Mouse (Mus musculus) mouse embryonic stem cell (cell line): ENCODE results near the gene Dqx1.

Experiments used
- in situ Hi-C, 2 experiments: fragments of 300-500 bp; cut with MboI; formaldehyde crosslinking; loops; 1 replicate in 1 of 2; 3 replicates in 1 of 2; pipeline ENCODE4 v1.14.3; 2019 to 2020; ENCODE audit warnings: low sequenced_read_pairs in 2 of 2, low pct_unique_long_range_greater_than_20kb in 1 of 2, mixed read lengths in 1 of 2; ENCODE audit not compliant: unreplicated experiment in 1 of 2

The Dqx1 gene

DNA sequence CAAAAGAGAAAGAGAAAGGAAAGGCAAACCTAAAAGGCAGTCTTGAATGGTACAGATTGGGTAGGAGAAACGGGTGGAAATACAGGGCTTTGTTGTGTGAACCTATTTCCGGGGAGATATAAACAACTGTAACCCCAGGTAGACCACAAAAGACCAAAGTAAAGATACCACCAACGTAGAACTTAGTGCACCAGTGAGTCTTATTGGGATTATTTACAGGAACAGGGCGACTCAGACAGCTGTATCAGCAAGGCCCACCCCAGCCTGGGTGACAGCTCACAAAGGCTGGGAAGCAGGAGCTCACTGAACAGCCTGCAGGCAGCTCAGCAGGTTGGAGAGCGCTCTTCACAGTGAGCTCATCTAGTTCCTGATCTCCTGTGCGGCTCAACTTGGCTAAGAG, 38.3 kb downstream of the Dqx1 start:
- in situ Hi-C loops: no loop called here

GRCm38 (mm10) chr6:83098411-83098810, 40.8 kb downstream of the Dqx1 start:
- in situ Hi-C loops: no loop called here

- in situ Hi-C loops: loop anchor here in 1 of 2 experiments (5.0 kb wide), 1 partner anchor 94 kb away; no protein-coding TSS in a partner anchor
These were observed 43.7 kb downstream of the Dqx1 start, which contains the start of the genes Ccdc142 and Gm42688 for GRCm38 (mm10) chr6:83101316-83101687. TSS of gene Ccdc142 (plus strand) at chr6:83101601. TSS of gene Gm42688 (plus strand) at chr6:83101617.

DNA sequence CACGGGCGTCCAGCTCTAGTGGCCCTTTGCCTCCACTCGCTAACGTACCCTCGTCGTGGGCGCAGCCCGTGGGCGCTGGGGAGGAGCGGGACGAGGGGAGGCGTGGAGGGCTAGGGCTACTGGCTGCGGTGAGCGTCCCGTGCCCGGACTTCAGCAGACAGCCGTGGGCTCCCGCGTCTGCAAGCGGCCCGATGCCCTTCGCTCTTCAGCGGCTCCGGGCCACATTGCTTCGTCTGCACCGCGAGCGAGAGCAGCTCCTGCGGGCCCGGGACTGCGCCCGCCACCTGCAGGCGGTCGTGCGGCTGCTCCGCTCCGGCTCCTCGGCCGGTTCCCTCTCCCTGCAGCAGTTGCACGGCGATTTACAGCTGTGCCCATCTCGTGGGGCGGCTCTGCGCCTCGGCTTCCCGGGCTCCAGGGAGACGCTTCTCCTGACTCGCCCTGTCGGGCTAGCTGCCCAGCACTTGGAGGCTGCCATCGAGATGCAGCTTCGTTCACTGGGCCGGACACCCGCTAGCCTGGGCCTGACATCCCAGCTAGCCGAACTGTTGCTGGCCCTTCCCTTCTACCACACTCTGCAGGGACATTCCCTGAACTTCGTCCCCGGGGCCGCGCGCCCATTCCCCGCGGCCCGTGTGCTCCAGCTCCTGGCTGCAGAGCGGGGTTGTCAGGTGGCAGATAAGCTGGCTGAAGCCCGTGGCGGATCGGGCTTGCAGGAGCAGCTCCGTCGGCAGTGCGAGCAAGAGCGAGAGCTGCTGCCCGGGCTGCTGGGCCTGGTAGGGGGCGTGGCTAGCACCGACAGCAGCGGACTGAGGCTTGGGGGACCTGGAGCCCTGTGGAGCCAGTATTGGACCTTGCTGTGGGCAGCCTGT, 44.3 kb downstream of the Dqx1 start:
- in situ Hi-C loops: loop anchor here in 1 of 2 experiments (5.0 kb wide), 1 partner anchor 95 kb away; no protein-coding TSS in a partner anchor

- in situ Hi-C loops: loop anchor here in 1 of 2 experiments (5.0 kb wide), 1 partner anchor 96 kb away; no protein-coding TSS in a partner anchor
These were observed 45.5 kb downstream of the Dqx1 start for GRCm38 (mm10) chr6:83103130-83103650.

DNA sequence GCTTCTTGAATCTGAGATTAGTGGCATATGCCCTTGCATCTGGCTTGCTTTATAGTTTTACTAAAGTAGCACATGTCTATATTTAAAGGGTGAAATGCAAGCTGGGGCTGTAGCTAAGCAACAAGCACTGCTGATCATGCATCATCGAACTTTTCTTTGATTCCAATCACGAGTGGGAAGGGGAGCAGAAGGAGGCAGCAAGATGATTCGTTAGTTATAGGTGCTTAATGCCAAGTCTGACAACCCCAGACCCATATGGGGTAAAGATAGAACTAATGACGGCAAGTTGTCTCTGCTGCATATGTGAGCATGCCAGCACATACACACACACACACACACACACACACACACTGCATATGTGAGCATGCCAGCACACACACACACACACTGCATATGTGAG, 46.5 kb downstream of the Dqx1 start:
- in situ Hi-C loops: loop anchor here in 1 of 2 experiments (5.0 kb wide), 1 partner anchor 97 kb away; no protein-coding TSS in a partner anchor

GRCm38 (mm10) chr6:83107566-83108400, 50.1 kb downstream of the Dqx1 start:
- in situ Hi-C loops: no loop called here

DNA sequence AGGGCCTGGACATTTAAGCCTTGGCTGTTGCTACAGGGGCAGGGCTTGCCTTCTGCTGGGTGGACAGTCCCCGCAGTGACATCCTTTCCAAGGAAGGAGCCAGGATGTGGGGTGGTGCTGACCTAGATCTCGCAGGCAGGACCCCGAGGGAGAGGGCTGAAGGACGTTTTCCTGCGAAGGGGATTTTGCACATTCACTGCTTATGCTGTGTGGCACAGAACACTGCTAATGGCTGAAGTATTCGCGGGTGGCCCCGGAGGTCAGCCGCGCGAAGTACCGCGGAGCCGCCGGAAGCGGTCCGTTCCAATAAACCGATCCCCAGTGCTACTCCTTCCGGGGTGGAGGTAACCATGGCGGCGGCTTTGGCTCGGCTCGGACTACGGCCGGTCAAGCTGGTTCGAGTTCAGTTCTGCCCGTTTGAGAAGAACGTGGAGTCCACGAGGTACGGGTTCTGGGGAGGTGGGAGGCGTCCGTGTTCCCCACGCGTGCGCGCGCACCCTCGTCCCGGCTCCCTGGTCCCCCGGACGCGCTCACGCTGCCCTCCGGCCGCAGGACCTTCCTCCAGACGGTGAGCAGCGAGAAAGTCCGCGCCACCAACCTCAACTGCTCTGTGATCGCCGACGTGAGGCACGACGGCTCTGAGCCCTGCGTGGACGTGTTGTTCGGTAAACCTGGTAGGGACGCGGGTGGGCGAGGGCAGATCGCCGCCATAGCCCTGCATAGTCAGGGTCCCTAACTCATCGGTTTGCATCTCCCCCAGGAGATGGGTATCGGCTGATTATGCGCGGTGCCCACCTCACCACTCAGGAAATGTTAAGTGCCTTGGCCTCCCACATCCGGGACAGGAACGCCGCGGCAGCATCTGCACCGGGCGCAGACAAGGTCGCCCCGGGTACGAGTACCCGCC, 51.4 kb downstream of the Dqx1 start, which contains the start of gene Mrpl53:
TSS of gene Mrpl53 (plus strand) at position 279 of the 907 bp plus-strand sequence.
- in situ Hi-C loops: no loop called here

- in situ Hi-C loops: no loop called here
These were observed 54.0 kb downstream of the Dqx1 start for GRCm38 (mm10) chr6:83111510-83112136.

- in situ Hi-C loops: no loop called here
These were observed 57.5 kb downstream of the Dqx1 start, which contains the start of gene Mogs for GRCm38 (mm10) chr6:83115011-83115671. TSS of gene Mogs (plus strand) at chr6:83115496.

GRCm38 (mm10) chr6:83115682-83116372, 58.2 kb downstream of the Dqx1 start:
- in situ Hi-C loops: no loop called here

DNA sequence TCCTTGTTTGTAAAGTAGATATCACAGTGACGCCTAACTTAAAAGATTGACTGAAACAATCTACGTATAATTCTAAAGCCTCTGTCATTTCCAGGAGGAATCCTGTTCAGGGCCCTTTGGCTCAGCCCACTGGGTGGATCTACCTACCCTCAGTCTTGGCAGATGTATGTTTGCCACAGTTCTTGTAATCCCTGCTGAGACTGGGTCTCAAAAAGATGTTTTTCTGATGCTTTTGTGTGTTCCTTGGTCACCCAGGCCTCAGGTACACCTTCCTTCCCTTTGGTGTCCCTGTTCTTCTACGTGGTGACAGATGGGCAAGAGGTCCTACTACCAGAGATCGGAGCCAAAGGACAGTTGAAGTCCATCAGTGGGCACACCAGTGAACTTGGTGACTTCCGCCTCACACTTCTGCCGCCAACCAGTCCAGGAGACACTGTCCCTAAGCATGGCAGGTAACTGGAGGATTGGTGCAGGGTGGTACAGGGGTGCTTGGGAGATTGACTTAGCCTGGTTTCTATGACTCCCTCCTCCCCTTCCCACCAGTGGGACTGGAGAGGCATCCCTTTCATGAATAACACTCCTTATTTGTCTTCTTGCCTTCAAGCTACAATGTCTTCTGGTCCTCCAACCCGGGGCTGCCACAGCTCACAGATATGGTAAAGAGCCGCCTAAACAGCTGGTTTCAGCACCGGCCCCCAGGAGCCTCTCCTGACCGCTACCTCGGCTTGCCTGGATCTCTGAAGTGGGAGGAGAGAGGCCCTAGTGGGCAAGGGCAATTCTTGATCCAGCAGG, 58.9 kb downstream of the Dqx1 start:
- in situ Hi-C loops: no loop called here
